Mouse (Mus musculus): ENCODE measurements around the gene Cecr2.

DNA sequence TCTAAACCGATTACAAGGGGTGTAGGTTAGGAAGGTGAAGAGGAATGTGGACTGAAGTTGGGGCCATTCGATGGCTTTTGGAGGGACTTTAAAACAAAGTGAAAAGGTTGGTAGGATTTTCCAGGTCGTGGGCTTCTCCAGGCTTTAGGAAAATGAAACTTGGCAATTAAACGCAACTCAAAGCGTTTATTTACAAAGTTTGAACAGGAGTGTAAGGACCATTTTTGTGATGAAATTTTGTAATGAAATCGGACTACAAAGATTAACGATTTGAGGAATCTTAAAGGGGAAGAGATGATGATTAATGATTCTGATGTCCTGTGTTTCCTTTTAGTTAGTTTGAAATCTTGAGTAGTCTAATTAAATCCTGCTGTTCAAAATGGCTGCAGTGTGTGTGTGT, 1.7 kb downstream of the Cecr2 start:
- TF ChIP-seq CTCF (conservative IDR thresholded peaks at IDR 0.05; ENCODE audit: low read length) = no peak
- TF ChIP-seq POU5F1 (IDR thresholded peaks at IDR 0.05; ENCODE audit: borderline replicate concordance, low read length) = no peak
- TF ChIP-seq NANOG (IDR thresholded peaks at IDR 0.05; ENCODE audit: borderline replicate concordance, low read length) = no peak

Measured in E14TG2a.4 (cell line).